Mouse (Mus musculus) ES-CJ7 (cell line): ENCODE results near the gene Cdc20.

Source experiments
- DNase-seq: peaks from one replicate; pipeline ENCODE4 v3.0.0; 2011; ENCODE audit warnings: low read depth, low spot score

Cdc20 gene

DNA sequence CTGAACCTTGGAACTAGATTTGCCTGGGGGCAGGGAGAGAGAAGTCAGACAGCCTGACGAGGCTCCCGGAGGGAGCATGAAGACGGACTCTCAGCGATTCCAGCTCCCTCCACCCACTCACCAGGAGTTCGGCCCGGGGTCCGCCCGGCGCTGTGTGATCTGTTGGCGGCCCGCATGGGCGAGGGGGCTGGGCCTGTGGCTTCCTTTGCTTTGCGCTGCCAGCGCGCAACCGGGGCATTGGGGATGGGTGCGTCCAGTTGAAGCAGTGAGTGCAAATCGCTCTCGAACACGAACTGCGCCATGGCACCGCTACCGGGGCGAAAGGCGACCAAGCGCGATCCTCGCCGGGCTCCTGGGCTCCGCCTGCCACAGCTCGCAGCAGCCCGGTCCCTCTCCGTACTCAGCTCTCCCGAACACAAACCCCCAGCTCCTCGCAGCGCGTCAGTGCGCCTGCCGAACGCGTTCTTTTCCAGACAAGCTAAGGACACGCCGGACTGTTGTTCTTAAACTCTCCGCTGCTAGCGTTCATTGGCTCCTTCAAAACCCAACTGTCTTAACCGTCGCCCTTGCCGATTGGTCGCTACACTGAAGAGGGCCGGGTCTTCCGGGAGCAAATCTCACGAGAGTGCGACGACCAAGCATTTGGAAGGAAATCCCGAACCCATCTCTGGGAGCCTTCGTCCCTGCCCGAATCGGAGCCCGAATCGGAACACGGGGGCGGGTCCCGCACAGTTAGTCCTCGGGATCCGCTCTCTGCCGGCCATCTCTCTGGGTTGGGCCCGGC lies at the start of gene Cdc20:
TSS of gene Cdc20 (minus strand) at position 533 of the 784 bp plus-strand sequence.
- peak; percentile 99 for DNase-seq

DNA sequence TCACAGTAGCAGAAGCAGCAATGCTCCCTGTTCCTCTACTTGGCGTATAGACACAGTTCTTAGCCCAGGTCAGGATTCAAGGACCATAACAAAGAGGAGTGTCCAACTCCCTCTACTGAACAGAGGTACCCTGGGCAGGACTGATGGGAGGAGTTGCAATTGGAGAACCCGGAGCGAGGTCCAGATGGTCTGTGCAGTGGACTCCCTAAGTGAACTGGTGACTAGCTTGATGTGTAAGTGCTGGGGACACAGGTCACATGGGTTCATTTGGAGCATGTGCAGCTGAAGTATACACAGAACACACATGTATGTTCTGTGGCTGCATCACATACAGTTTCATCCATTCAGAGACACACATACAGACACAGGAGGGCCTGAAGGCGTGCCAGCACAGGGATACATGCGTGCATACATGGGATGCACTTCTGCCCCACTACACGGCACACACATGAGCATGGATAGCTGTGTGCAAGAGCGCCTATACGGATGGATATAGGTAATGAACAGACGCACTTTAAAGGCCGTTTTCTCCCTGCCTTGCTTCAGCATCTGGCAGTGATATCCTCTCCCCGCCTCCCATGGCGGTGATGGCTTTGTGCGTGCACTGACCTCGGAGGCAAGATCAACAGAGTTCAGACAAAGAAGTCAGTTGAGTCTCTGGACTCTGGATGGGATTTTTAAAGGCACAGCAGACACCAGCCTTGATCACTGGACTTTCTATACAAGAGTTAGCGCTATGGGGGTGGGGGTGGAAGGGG lies 39.8 kb upstream of the Cdc20 start:
- no peak for DNase-seq

DNA sequence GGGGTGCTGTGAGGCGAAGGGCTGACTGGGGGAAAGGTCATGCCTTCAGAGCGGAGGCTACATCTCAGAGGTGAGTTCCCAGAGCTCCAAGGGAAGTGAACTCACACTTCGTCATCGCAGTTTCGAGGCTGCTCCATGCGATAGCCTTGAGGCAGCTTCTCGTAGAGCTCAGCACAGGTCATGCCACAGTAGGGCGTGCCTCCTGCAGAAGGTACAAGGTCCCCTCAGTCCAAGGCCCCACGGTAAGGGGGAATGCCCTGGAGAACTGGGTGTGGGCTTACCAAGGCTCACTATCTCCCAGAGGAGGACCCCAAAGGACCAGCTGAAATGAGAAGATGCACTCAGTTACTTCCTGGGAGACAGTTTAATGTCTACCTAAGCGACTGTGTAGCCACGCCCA lies 35.5 kb upstream of the Cdc20 start:
- no peak for DNase-seq

DNA sequence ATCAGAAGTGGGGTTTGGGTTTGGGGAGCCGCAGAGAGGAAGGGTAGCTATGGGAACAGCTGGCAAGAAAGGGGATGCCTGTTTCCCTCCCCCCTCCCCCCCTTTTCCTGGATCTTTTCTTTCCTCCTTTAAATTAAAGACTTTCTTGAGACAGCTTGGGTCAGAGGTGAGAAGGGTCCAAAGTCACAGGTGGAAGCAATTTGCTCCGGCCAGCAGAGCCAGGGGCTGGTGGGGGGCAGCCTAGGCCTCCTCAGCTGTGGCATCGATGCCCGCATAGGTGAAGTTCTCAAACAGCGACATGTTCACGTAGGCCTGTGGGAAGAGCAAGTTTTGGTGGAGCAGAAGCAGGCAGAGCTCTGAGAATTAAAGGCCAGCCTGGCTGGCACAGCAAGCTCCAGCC lies 34.1 kb upstream of the Cdc20 start:
- DNase-seq: no peak

DNA sequence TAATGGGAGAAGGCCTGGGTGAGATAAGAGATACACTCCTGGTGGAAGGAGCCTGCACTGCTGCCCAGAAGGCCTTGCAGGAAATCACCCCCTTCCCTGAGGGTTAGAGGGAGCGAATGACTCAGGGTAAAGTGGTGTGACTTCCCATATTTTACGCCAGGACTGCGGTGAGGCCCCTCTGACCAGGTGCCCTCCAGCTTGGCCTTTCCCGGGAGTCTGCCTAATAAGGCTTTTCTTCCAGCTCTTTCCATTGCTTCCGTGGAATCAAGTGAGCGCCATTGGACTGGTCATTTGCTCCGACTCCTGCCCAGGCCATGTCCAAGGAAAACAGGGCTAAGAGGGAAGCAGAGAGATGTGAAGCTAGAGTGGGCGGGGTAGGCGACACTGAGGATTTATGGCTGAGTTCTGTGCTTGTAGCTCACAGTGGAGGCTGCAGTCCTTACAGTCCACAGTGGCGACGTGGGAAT lies 28.6 kb upstream of the Cdc20 start:
- no peak for DNase-seq

DNA sequence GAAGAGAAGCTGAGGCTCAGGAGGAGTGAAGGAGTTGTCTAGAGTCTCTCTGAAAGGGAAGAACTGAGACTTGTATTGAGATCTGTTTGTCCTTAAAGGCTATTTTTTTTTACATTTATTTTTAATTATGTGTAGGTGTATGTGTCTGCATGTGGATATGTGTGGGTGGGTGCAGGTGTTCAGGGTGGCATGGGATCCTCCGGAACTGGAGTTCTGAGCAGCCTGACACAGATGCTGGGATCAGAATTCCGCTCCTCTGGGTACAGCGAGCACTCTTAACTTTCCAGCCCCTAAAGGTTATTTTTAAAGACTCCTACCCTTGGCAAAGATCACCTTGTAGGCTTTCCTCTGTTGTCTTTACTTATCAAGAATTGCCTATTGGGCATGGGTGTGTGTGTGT lies 27.8 kb upstream of the Cdc20 start:
- DNase-seq: no peak

DNA sequence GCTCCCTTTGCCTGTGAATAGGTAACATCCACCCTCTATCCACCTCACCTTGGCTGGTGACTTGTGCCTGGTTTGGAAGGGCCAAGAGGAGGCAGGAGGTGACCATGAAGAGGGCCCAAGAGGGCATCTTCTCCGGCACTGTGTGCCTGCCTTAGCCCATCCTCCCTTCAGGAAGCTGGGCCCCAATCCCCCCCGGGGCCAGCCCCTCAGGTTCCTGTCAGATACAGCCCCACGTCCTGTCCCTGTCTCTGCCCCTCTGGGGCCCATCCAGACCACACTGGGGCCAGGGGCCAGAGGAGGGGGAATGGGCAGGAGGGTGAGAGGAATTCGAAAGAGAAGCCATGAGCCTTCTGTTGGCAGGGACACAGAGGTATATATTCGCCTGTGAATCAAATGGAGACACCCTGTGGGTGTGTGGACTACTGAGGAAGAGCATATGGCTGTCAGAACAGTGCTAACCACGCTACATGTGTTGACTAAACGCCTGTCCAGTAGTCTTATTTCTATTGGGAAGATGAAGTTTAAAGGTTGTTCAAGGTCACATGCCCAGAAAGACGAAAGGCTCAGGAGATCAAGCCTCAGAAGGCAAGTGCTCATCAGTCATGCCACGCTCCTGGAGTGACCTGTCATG lies 20.3 kb upstream of the Cdc20 start, which contains the start of gene Mpl:
TSS of gene Mpl (minus strand) at position 169 of the 631 bp plus-strand sequence.
- DNase-seq: no peak

DNA sequence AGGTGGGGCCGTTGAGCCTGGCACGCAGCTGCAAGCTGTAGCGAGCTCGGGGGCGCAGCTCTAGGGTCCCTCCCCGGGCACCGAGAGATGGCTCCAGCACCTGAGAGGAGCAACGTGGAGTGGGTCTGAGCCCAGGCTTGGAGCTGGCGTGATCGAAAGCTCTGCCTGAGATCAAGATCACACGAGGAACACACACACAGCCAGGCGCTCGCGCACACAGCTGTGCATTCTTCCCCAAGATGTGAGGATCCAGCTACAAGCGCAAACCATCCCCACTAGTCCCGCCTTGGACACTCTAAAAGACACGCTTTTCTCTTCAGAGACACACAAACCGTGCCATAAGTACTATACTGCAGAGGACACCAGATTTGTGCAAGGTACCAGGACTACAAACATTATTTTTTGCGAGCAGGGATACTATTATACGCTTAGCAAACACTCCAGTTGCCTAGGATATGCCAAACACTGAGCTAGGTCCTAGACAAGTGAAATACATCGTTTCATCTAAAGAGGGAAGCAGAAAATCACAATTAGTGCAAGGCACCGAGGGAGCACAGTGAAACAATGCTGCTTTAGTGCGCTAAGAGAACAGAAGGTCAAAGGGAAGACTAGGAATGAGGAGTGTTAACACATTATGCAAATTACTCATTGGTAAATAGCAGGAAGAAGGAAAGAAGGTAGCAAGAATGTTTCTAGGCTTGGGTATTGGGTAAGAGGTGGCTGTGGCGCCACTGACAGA lies 9.4 kb upstream of the Cdc20 start:
- no peak for DNase-seq

DNA sequence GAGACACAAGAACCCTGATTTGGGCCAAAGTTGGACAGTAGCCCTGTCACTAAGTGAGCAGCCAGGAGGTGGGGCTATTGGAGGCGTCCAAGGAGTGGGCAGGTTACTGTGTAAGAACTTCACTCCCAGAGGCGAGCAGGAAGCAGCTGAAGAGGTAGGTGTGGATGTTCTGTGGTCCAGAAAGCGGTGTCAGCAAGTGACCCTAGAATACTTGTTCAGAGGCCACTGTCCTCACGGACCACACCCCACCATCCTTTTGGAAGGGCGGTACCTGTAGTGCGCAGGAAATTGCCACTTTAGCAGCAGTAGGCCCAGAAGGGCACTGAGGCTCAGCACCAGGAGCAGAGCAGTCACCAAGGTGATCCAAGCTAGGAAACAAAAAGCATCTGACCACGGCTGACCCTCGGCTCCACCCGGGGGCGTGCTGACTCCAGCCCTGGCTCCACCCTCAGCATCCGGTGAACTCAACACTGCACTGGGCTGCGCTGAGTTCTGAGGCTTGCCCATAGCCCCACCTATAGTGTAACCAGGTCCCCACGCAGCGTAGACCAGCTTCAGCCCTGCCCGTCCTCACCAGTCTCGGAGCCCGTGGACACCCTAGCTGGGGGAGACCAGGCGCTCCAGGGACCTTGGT lies 8.7 kb upstream of the Cdc20 start:
- peak; percentile 58 for DNase-seq

DNA sequence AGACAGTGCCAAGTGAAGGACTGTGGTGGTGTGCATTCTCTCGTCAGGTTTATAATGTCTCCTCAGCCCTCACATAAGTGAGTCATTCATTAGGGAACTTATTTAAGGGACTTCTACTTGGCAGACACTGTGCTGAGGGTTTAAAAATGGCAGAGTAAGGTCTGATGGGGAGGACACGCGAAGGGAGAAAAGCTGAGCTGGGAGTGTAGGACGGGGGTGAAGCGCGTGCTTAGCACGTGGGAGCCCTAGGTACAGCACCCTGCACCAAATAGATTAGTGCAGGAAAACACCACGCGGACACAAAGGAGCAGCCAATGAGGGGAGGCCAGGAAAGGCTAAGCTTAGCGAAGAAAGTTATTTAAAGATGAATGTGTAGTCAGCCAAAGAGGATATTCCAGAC lies 7.9 kb upstream of the Cdc20 start:
- DNase-seq: no peak

DNA sequence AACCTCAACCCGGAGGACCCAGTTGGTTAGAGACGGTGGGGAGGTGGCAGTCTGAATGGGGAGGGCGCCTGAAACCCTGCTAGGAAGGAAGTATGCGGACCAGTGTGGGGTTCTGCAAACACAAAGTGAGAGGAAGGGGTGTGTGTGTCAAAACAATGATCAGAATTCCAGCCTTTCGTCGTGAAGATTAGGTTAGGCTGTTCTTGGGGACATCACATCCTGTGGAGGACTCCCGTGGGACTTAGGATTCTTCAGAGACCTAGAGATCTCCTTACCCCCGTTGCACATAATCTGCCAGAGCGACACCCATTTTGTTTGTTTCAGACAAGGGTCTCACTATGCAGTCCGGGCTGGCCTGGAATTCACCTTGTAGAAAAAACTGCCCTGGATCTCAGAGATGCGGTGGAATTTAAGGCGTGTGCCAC lies 689 bp upstream of the Cdc20 start:
- peak; percentile 75 for DNase-seq

DNA sequence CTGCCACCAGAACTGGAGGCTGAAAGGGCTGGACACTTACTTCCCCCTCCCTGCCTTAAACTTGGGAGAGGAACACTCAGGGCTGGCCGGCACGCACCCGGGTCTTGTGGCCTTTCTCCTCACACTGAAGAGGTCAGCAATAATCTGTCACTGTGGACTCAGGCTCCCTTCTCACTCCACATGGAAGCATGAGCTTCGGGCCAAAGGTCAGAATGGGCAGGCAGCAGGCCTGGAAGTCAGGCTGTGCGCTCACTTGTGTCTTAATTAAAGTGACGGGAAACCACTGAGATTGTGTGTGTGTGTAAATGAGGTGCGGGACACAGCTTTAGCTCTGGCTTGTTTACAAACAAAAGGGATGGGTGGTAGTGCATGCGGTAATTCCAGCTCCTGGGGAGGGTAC lies 4.8 kb downstream of the Cdc20 start:
- DNase-seq: no peak

DNA sequence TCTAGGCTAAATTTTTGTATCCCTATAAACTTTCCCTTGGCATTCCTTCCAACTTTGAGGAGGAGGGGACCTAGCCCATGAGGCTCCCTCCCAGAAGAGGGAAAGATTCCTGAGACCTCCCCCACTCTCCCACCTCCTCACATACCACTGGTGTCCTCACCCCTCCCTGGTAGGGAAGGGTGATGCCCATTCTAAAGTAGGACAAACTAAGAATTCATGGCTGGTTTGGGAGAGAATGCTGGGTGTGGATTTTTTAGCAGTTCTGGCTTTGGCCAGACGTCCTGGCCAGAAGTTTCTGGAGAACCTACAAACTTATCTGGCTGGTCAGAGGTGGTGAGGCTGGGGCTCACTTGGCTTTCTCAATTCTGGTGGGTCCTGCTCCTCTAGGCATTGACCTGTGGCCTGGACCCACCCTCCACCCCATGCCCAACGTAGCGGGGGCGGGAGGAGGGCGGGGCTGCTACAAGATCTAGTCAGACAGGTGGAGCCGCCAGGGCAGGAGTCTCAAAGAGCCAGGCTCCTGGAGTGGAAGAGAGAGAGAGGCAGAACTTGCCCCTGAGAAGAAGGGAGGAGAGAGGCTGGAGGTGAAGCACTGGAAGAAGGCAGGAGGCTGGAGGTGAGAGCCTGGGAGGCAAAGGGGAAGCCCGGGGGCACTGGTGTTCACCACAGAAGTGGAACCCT lies 7.8 kb downstream of the Cdc20 start:
- no peak for DNase-seq

DNA sequence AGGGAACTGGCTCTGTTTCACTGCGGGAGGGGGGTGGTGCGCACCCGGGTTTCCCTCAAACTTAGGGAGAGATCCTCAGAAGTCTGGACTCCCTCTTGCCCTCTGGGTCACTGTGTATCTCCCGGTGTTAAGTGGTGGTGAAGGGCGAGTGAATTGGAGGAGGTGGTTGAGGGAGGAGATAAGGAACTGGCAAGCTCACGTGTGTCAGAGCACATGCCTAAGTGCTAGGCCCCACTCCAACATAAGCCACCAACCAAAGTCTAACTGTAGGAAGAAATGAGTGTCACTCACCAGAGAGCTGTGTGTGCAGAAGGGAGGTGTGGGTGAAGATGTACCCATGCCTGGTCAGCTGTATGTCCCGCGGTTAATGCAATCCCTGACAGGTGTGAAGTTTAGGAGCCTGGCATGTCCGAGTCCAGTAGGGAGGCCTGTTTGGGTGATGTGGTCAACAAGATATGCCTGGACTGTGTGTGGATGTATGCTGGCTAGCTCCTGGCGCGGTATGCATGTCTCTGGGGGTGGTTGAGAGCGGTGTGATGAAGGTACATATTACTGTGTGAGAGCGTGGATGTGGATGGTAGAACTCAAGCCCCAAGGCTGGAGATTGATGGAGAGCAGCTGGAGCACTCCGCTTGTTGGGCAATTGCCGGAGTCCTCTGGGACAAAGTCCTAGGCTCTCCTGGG lies 8.5 kb downstream of the Cdc20 start:
- no peak for DNase-seq

DNA sequence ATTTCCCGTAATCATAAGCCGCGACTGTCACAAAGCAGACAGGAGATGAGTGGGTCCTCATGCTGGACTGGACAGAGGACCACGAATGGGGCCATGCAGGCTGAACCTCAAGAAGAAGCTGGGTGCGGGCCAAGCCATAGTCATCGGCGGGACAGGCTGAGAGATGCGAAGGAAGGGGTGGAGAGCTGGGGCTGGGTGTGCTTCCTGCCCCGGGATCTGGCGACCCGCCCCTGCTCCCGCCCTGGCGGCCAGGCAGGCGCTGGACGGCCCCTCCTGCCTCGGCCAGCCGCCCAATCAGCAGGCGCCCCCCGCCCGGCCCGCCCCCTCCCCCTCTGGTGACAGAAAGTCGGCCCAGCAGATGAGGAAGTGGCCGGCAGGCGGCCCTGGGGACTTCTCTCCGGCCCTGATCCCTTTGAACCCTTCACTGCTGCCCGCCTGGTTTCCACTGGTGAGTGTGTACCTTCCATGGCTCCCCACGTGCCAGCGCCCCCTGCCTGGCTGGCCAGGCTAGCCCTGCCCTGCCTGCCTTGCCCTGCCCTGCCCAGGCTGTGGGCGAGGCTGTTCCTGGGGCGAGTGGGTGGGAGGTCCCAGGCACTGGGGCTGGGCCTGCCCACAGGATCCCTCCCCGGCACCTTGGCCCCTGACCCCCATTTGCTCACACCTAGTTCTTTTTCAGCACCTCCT lies 9.2 kb downstream of the Cdc20 start, which contains the start of gene Elovl1:
TSS of gene Elovl1 (plus strand) at position 326 of the 684 bp plus-strand sequence.
- peak; percentile 69 for DNase-seq

DNA sequence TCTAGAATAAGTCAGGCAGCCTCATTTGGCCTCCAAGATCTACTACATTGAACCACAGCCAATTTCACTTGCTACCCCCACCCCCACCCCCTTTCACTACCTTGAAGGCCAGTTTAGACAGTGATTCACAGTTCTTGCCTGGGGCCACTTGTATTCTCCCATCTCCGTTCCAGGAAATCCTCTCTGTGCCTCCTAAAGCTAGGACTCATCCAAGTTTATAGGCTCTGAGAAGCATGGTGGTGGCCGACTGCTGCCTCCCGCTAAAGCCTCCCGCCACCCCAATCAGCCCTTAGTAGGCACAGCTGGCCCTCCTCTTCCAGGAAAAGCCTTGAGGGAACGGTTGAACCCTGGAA lies 9.8 kb downstream of the Cdc20 start:
- DNase-seq: no peak

DNA sequence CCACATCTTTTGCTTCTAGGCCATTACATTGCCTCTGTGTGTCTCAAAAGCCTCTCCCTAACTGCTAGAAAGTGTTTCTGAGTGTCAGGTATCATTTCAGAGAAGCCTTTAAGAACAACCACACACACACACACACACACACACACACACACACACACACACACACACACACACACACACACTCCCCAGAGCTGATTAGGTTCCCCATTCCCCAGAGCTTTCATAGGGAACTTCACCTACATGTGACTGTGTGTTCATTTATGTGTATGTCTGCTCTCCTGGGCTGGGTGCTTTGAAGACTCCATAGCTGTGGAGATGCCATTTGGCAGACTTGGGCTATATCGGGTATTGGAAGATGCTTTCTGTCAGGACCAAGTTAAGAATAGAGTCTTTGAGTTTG lies 11.8 kb downstream of the Cdc20 start:
- DNase-seq: no peak

DNA sequence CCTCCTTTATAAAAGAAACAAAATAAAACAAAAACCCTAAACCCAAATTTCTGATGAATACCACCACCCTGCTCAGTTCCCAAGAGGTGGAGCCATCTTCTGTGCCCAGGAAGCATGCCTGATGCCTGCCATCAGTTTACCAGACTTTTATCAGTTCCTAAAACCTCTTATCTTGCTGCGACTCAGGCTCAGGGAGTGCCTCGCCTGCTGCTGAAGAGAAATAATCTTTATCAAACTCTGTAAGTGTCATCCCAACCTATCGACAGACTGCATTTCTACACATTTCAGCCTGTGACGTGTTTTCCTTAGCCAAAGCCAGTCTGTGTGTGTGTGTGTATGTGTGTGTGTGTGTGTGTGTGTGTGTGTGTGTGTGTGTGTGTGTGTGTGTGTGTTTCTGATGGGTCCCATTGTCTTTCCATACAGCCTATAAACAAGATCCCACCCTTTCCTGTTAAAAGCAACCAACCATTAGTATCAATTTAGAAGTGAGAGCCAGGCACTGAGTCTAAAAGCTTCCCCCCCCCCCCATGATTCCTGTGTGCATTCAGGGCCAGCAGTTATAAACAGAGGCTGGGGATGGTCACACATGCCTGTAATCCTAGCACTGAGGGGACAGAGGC lies 12.5 kb downstream of the Cdc20 start:
- DNase-seq: no peak

DNA sequence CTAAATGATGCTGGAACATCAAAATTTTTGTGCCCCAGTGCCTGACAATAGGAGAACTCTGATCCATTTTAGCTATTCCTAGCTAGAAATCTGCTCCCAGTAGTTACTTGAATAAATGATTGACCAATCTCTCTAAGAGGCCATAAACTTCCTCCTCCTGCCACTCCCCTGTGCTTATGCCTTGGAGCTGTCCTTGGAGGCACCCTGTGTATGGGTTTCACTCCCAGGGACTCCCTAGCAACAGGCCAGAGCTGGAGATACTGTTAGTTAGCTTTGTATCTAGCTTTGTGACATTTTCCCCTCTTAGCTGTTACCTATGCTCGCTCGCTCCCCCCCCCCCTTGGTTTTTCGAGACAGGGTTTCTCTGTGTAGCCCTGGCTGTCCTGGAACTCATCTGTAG lies 15.8 kb downstream of the Cdc20 start:
- no peak for DNase-seq
